Mouse (Mus musculus) cerebellum, adult 2 months (tissue): Measurements from ENCODE around the gene Raet1e. TPM values are rescaled to one million over a fixed set of nuclear protein-coding genes. Genes with fewer than 3 reads are reported as not detected.
"Not testable (repeated sequence)": the region's sequence is repeated elsewhere in the genome, so short reads cannot be mapped to it uniquely, and the experiment has no call there.

Source experiments
- DNase-seq, 2 experiments: peaks; one replicate each; pipeline ENCODE4 v3.0.0; 2021
- H3K27ac ChIP-seq: fragments of 200-500 bp; 2 replicates; pipeline ENCODE4 v1.5.1; 2012; ENCODE audit warnings: low read length, control low read depth, inconsistent platforms; ENCODE audit not compliant: insufficient read depth
- H3K27me3 ChIP-seq: fragments of 200-500 bp; 2 replicates; pipeline ENCODE4 v1.6.1; 2012; ENCODE audit warnings: inconsistent platforms, mild to moderate bottlenecking, low read length, moderate library complexity; ENCODE audit not compliant: control insufficient read depth, insufficient read depth
- H3K4me1 ChIP-seq: fragments of 200-500 bp; 2 replicates; pipeline ENCODE4 v1.6.1; 2011; ENCODE audit warnings: low read length; ENCODE audit not compliant: control insufficient read depth, insufficient read depth
- H3K4me3 ChIP-seq: fragments of 200-500 bp; replicated peaks from 2 replicates; pipeline ENCODE3; 2011; ENCODE audit warnings: mild to moderate bottlenecking, low read depth, low read length, control low read depth; ENCODE audit not compliant: insufficient read depth
- CTCF ChIP-seq: fragments of 200-500 bp; IDR thresholded peaks from 2 replicates; pipeline ENCODE4 v1.5.1; 2011; ENCODE audit warnings: low read depth, mild to moderate bottlenecking, control low read depth, low read length, moderate library complexity, borderline replicate concordance; ENCODE audit not compliant: insufficient read depth
- POLR2A ChIP-seq: fragments of 200-500 bp; IDR thresholded peaks from 2 replicates; pipeline ENCODE4 v1.6.1; 2011; ENCODE audit warnings: low read length, control low read depth, borderline replicate concordance; ENCODE audit not compliant: insufficient read depth
- WGBS: fragments of 180-500 bp; shearing (Covaris S2); methylation state at CpG from one replicate; pipeline ENCODE4 v1.1.7; 2018; 5-methylcytosine and 5-hydroxymethylcytosine counted together
- polyA plus RNA-seq: library from polyadenylated mRNA; depleted of rRNA; stranded (reverse); fragments of >200 nt; gene quantifications from 2 replicates; pipeline ENCODE4 v1.2.3, GENCODE M21; 2012

Gene Raet1e
- polyA plus RNA-seq, 1 experiment = not detected

DNA sequence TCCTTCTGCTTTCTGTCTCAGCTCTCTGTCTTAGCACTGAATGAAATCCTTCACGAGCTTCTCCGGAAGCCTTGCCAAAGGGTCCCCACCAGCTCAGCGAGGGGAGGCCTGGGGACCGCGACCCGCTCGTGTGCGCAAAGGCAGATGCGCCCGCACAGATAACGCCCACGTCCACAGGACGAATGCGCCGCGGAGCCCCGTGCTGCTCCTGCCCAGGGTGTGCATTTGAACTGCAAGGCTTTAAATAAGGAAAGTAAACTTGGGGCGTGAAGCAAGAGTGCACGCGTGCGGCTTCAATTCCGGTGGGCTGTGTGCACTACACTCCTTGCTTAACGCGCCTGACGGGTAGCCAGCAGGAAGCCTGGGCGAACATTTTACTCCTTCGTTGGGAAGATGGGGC lies 7.8 kb upstream of the Raet1e start:
- no peaks in the 10 kb centered on the region for H3K4me1 ChIP-seq
- H3K27me3 ChIP-seq = peaks cover 8% of the 10 kb centered on the region; the same call in 1 of the 2 replicates
- WGBS = 1% methylated on average over 27 of the region's 27 CpGs
- no peak for DNase-seq
- H3K27ac ChIP-seq = no peak overlapping the region
- TF ChIP-seq POLR2A = no peak
- no peak overlapping the region for H3K4me3 ChIP-seq

DNA sequence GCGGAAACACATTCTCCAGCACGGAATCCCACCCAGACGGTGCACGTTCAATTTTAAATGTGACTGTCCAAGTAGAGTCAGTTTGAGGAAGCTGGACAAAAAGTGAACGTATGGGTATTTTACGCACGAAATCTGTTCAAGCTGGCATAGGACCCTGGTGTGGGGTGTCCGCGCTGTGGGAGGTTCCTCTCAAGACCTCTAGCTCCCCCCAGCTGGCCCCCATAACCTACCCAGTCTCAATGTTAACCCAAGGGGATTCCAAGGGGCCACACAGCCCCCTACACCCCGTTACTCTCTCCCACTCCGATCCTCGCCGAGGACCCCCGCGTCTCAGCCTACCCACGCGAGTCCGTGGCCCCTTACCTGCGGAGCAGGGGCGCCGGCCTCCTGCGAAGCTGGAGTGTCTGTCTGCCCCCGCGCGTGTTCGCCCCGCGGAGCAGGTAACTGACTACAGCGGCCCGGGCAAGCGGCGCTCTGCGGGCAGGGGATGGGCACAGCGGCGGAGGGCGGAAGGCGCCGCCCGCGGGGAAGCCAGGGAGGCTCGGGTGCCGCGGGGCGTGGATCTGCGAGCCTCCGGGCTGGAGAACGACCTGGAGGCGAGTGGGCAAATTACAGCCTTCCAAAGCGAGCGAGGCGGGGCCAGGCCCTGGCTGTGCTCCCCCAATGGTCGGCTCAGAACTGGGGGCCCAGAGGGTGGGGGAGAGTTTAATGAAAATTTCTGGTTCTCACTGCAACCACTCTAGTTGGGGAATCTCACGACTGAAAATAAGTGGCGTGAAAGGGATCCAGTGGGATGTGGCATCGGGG lies 7.1 kb upstream of the Raet1e start:
- 3% methylated on average over 55 of the region's 55 CpGs for WGBS

DNA sequence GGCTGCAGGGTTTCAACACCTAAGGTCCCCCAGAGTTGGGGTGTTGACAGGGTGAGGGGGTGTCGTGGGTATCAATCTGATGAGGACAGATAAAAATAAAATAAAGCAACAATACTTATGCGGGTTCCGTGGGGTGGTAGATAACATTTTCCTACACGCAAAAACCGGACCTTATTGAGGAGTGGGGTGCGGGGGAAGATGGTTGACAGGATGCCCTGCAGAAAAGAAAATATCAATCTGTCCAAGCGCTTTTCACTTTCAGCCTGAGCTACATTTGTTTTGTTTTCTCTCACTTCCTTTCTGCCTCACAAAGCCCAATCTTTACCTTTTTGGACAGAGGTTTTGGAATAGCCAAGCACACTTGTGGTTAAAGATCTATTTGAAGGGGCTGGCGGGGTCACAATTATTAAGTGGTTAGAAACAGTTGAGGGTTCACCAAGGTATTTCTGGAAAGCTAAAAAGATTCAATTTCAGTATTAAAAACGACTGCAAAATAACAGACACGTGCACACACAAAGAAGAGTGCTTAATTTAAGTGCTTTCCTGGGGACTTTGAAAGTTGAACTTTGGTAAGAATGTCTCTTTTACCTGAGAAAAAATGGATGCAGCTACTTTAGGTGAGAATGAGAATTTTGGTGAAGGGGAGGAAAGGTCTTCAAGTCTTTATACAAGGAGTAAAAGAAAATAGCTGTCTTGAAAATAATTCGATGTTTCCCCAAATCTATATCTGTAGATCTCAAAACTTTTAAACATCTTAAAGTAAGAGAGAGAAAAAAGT lies 6.3 kb upstream of the Raet1e start:
- H3K27me3 ChIP-seq, H3K4me3 ChIP-seq, H3K27ac ChIP-seq, H3K4me1 ChIP-seq, DNase-seq: not testable (repeated sequence)
- 9% methylated on average over 11 of the region's 11 CpGs for WGBS

More for the DNA sequence above, 7.1 kb upstream of the Raet1e start:
- H3K27ac ChIP-seq, H3K27me3 ChIP-seq, H3K4me3 ChIP-seq, H3K4me1 ChIP-seq, DNase-seq: not testable (repeated sequence)

DNA sequence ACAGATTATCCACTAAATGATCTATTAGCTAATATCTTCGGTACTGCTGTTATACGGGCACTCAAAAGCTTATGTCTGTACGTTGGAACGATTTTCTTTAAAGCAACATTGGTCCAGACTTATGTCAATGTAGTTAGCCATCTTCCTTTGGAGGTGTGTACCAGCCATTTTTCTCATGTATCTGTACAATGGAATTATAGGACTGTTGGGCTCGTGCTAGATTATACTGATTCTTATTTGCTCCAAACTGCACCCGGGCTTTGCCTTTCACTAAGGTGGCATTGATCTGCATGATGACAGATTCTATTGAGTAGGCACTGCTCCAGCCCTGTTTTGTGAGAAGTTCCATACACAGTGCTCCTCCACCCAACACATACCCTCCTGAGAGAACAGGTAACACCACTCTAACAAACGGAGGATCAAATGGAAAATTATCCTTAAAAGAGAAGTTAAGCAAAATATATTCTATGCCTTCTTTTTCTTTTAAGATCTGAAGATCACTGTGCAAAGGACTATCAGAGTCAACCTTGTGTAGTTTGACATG lies 5.2 kb upstream of the Raet1e start:
- WGBS = 11% methylated on average over 7 of the region's 7 CpGs
- H3K4me3 ChIP-seq, H3K27me3 ChIP-seq, H3K27ac ChIP-seq, H3K4me1 ChIP-seq, DNase-seq: not testable (repeated sequence)

DNA sequence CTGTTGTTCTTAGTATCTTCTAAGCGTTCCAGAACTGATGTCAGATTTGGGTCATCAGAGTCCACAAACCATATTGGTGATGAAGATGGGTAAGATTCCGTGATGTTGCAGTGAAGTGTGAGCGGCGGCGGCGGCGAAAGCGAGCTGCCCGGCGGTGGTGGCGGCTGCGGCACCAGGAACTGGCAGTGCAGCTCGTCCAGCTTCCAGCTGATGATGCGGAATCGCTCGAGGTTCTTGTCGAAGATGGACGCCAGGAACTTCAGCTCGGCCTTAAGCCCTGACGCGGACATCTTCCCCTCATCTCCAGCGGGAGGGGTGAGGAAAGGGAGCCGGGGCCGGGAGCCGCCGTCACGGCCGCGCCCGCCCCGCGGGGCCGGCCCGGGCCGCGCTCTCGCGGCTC lies 4.2 kb upstream of the Raet1e start:
- WGBS = 2% methylated on average over 38 of the region's 38 CpGs
- peak in 1 of 2 experiments; percentile 34 for DNase-seq
- H3K4me3 ChIP-seq, H3K27me3 ChIP-seq, H3K4me1 ChIP-seq, H3K27ac ChIP-seq: not testable (repeated sequence)

DNA sequence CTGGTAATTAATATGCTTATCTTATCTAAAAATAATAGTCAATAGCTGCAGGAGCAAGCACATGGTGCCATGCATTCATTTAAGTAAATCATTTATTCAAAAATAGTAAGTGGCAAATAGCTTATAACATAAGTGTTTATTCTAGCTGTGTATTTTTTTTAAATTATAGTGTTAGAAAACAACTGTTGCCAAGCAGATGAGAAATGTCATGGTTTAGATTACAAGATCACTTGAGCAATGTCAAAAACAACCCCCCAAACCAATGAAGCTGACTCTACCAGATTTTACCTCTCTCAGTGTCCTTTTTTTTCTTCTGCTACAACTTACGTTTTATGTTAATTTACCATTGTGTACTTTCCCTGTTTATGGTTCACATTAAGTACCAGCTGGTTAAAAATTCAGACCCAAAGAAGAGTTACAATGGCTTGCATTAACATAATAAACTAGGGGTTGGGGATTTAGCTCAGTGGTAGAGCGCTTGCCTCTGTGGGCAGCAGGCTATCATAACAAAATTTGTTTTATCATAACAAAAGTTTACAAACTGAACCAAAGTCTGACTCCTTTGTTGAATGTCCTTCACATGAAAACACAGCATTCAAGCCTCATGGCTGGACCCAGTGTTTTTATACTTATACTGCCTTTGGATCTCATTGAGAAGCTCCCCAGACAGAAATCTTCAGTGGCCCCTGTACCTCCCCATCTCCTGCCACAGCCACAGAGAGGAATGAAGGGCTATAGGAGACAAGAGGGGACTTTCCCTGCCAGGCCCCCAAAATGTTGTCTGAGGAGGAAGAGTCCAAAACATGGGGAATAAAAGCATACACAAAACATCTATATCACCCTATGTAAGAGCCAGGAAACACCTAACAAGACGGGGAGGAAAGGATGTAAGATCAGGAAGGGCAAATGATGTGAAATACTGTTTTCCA lies 3.2 kb upstream of the Raet1e start:
- no peak for DNase-seq
- 74% methylated on average over 3 of the region's 3 CpGs for WGBS
- peaks cover 11% of the 10 kb centered on the region; the same call in 1 of the 2 replicates for H3K27me3 ChIP-seq
- H3K27ac ChIP-seq = no peak overlapping the region
- no peak overlapping the region for H3K4me3 ChIP-seq
- TF ChIP-seq POLR2A (no peak), CTCF (no peak)
- no peaks in the 10 kb centered on the region for H3K4me1 ChIP-seq

DNA sequence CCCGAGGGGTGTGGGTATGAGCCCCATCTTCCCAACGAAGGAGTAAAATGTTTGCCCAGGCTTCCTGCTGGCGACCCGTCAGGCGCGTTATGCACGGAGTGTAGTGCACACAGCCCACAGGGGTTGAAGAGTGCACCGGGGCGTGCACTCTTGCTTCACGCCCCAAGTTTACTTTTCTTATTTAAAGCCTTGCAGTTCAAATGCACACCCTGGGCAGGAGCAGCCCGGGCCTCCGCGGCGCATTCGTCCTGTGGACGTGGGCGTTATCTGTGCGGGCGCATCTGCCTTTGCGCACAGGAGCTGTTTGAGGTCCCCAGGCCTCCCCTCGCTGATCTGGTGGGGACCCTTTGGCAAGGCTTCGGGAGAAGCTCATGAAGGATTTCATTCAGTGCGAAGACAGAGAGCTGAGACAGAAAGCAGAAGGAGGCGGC lies 777 bp downstream of the Raet1e start:
- under 1% methylated on average over 24 of the region's 24 CpGs for WGBS
- TF ChIP-seq CTCF (no peak), POLR2A (no peak)
- Histone ChIP-seq H3K4me3 (no peak overlapping the region), H3K27ac (no peak overlapping the region), H3K4me1 (no peaks in the 10 kb centered on the region), H3K27me3 (peaks cover 8% of the 10 kb centered on the region; the same call in 1 of the 2 replicates)
- DNase-seq = no peak
